Mouse (Mus musculus) embryonic facial prominence, embryonic 10.5 days (tissue): ENCODE measurements around the gene E030018B13Rik. TPM values are rescaled to one million over a fixed set of nuclear protein-coding genes. Genes with fewer than 3 reads are reported as not detected.
A peak's percentile ranks its signal among the peaks of the same experiment; 100 is the strongest.

Source experiments
- DNase-seq: peaks from one replicate; pipeline ENCODE4 v3.0.0-alpha.2; 2017; ENCODE audit warnings: low spot score
- H3K27ac ChIP-seq: fragments of 300-500 bp; sonication (generic); replicated peaks from 2 replicates; pipeline ENCODE4 v1.5.1; 2016; ENCODE audit warnings: mild to moderate bottlenecking
- H3K27me3 ChIP-seq: fragments of 300-500 bp; sonication (generic); replicated peaks from 2 replicates; pipeline ENCODE4 v1.6.1; 2016; ENCODE audit warnings: low read depth, mild to moderate bottlenecking; ENCODE audit not compliant: poor library complexity, severe bottlenecking
- H3K36me3 ChIP-seq: fragments of 300-500 bp; sonication (generic); replicated peaks from 2 replicates; pipeline ENCODE4 v1.6.1; 2016; ENCODE audit warnings: mild to moderate bottlenecking, moderate library complexity
- H3K4me1 ChIP-seq: fragments of 300-500 bp; sonication (generic); 2 replicates; pipeline ENCODE4 v1.6.1; 2016
- H3K4me3 ChIP-seq: fragments of 300-500 bp; sonication (generic); 2 replicates; pipeline ENCODE4 v1.5.1; 2016; ENCODE audit warnings: mild to moderate bottlenecking, moderate library complexity
- H3K9me3 ChIP-seq: fragments of 300-500 bp; sonication (generic); 2 replicates; pipeline ENCODE4 v1.6.1; 2016; ENCODE audit warnings: mild to moderate bottlenecking
- WGBS: fragments of 180-500 bp; shearing (Covaris S2); methylation state at CpG from one replicate; pipeline ENCODE4 v1.1.7; 2016; 5-methylcytosine and 5-hydroxymethylcytosine counted together
- polyA plus RNA-seq: library from polyadenylated mRNA; unstranded; fragments of >200 nt; fragmentation: Nextera tagmentation; extraction: Ambion mirVana; gene quantifications from 2 replicates; pipeline ENCODE4 v1.2.1, GENCODE M21; 2016

The E030018B13Rik gene
- polyA plus RNA-seq, 1 experiment from 2014 or later = not detected

GRCm38 (mm10) chr7:63900411-63900810 lies 16.2 kb upstream of the E030018B13Rik start:
- Histone ChIP-seq H3K4me3 (no peak overlapping the region), H3K4me1 (peaks cover 47% of the 10 kb centered on the region), H3K27ac (no peak overlapping the region), H3K36me3 (no peaks in the 10 kb centered on the region), H3K9me3 (no peaks in the 10 kb centered on the region), H3K27me3 (no peaks in the 10 kb centered on the region)
- WGBS = 96% methylated on average over 2 of the region's 2 CpGs
- no peak for DNase-seq

GRCm38 (mm10) chr7:63901346-63901745 lies 15.3 kb upstream of the E030018B13Rik start:
- DNase-seq = no peak
- no peaks in the 10 kb centered on the region for H3K9me3 ChIP-seq
- peak overlapping the region; percentile 19; the same call in 1 of the 2 replicates for H3K27ac ChIP-seq
- 66% methylated on average over 11 of the region's 11 CpGs for WGBS
- H3K36me3 ChIP-seq = no peaks in the 10 kb centered on the region
- no peak overlapping the region for H3K4me3 ChIP-seq
- H3K4me1 ChIP-seq = peaks cover 44% of the 10 kb centered on the region
- no peaks in the 10 kb centered on the region for H3K27me3 ChIP-seq

GRCm38 (mm10) chr7:63901942-63902341 lies 14.7 kb upstream of the E030018B13Rik start:
- Histone ChIP-seq H3K27me3 (no peaks in the 10 kb centered on the region), H3K4me1 (peaks cover 38% of the 10 kb centered on the region), H3K27ac (no peak overlapping the region), H3K9me3 (no peaks in the 10 kb centered on the region), H3K36me3 (no peaks in the 10 kb centered on the region), H3K4me3 (no peak overlapping the region)
- WGBS = 70% methylated on average over 3 of the region's 3 CpGs
- no peak for DNase-seq

GRCm38 (mm10) chr7:63902604-63903210 lies 13.9 kb upstream of the E030018B13Rik start:
- 48% methylated on average over 3 of the region's 3 CpGs for WGBS
- no peak for DNase-seq
- Histone ChIP-seq H3K36me3 (no peaks in the 10 kb centered on the region), H3K4me3 (no peak overlapping the region), H3K27ac (peak overlapping the region; percentile 48; the same call in 1 of the 2 replicates), H3K9me3 (no peaks in the 10 kb centered on the region), H3K4me1 (peaks cover 31% of the 10 kb centered on the region), H3K27me3 (no peaks in the 10 kb centered on the region)

GRCm38 (mm10) chr7:63903635-63904380 lies 12.8 kb upstream of the E030018B13Rik start:
- H3K4me3 ChIP-seq = no peak overlapping the region
- 69% methylated on average over 9 of the region's 9 CpGs for WGBS
- DNase-seq = no peak
- no peaks in the 10 kb centered on the region for H3K36me3 ChIP-seq
- peaks cover 37% of the 10 kb centered on the region for H3K4me1 ChIP-seq
- no peaks in the 10 kb centered on the region for H3K27me3 ChIP-seq
- H3K27ac ChIP-seq = no peak overlapping the region
- no peaks in the 10 kb centered on the region for H3K9me3 ChIP-seq

- no peaks in the 10 kb centered on the region for H3K9me3 ChIP-seq
- no peak overlapping the region for H3K4me3 ChIP-seq
- WGBS = 88% methylated on average over 2 of the region's 2 CpGs
- no peak overlapping the region for H3K27ac ChIP-seq
- no peak for DNase-seq
- H3K4me1 ChIP-seq = peaks cover 45% of the 10 kb centered on the region
- no peaks in the 10 kb centered on the region for H3K27me3 ChIP-seq
- H3K36me3 ChIP-seq = no peaks in the 10 kb centered on the region
Observed at GRCm38 (mm10) chr7:63905190-63905589, 11.5 kb upstream of the E030018B13Rik start.

GRCm38 (mm10) chr7:63905642-63906041 lies 11.0 kb upstream of the E030018B13Rik start:
- H3K36me3 ChIP-seq = no peaks in the 10 kb centered on the region
- no peak overlapping the region for H3K4me3 ChIP-seq
- DNase-seq = no peak
- peaks cover 48% of the 10 kb centered on the region for H3K4me1 ChIP-seq
- WGBS = 78% methylated on average over 5 of the region's 5 CpGs
- H3K9me3 ChIP-seq = no peaks in the 10 kb centered on the region
- H3K27me3 ChIP-seq = no peaks in the 10 kb centered on the region
- no peak overlapping the region for H3K27ac ChIP-seq

- Histone ChIP-seq H3K27ac (peak overlapping the region; percentile 69), H3K27me3 (no peaks in the 10 kb centered on the region), H3K9me3 (no peaks in the 10 kb centered on the region), H3K4me1 (peaks cover 56% of the 10 kb centered on the region), H3K36me3 (no peaks in the 10 kb centered on the region), H3K4me3 (no peak overlapping the region)
- DNase-seq = no peak
- WGBS = 86% methylated on average over 5 of the region's 5 CpGs
Observed at GRCm38 (mm10) chr7:63907778-63908495, 8.7 kb upstream of the E030018B13Rik start.

- H3K4me1 ChIP-seq = peaks cover 56% of the 10 kb centered on the region
- H3K27ac ChIP-seq = peak overlapping the region; percentile 69
Observed at GRCm38 (mm10) chr7:63908496-63909285, 8.0 kb upstream of the E030018B13Rik start.

GRCm38 (mm10) chr7:63910225-63910624 lies 6.4 kb upstream of the E030018B13Rik start:
- no peak for DNase-seq
- Histone ChIP-seq H3K36me3 (no peaks in the 10 kb centered on the region), H3K9me3 (no peaks in the 10 kb centered on the region), H3K27ac (0 out of 2 replicates have a peak overlapping the region, but pooled peaks have one; percentile 19), H3K4me1 (peaks cover 65% of the 10 kb centered on the region), H3K27me3 (no peaks in the 10 kb centered on the region), H3K4me3 (no peak overlapping the region)
- WGBS = 74% methylated on average over 5 of the region's 5 CpGs

More at GRCm38 (mm10) chr7:63908496-63909285, 8.0 kb upstream of the E030018B13Rik start:
- WGBS = 25% methylated on average over 11 of the region's 11 CpGs
- peak; percentile 46 for DNase-seq
- H3K27me3 ChIP-seq = no peaks in the 10 kb centered on the region
- H3K9me3 ChIP-seq = no peaks in the 10 kb centered on the region
- H3K36me3 ChIP-seq = no peaks in the 10 kb centered on the region
- H3K4me3 ChIP-seq = peak overlapping the region; percentile 30

- no peak overlapping the region for H3K4me3 ChIP-seq
- H3K36me3 ChIP-seq = no peaks in the 10 kb centered on the region
- H3K27me3 ChIP-seq = no peaks in the 10 kb centered on the region
- 33% methylated on average over 4 of the region's 4 CpGs for WGBS
- DNase-seq = no peak
- no peak overlapping the region; the same call in 1 of the 2 replicates for H3K27ac ChIP-seq
- no peaks in the 10 kb centered on the region for H3K9me3 ChIP-seq
- peaks cover 65% of the 10 kb centered on the region for H3K4me1 ChIP-seq
Observed at GRCm38 (mm10) chr7:63910912-63911311, 5.7 kb upstream of the E030018B13Rik start.
